Mouse (Mus musculus): Measurements from ENCODE around the gene 4931409K22Rik. TPM values are rescaled to one million over a fixed set of nuclear protein-coding genes. Genes with fewer than 3 reads are reported as not detected.

4931409K22Rik gene
- polyA plus RNA-seq, 1 experiment from 2014 or later, result not detected

GRCm38 (mm10) chr5:24523806-24524205 is 32.8 kb downstream of the 4931409K22Rik start:
- Histone ChIP-seq H3K27me3 (ENCODE audit: control insufficient read depth, insufficient read depth, low read length) (peaks cover 61% of the 10 kb centered on the region), H3K27ac (replicated peaks; ENCODE audit: low read depth, low read length) (no peak overlapping the region), H3K4me1 (ENCODE audit: control insufficient read depth, insufficient read depth, low read length) (peaks cover 9% of the 10 kb centered on the region), H3K36me3 (replicated peaks; ENCODE audit: control insufficient read depth, insufficient read depth, low read depth, low read length) (no peaks in the 10 kb centered on the region), H3K4me3 (ENCODE audit: low read depth, low read length) (no peak overlapping the region), H3K9me3 (replicated peaks; ENCODE audit: control insufficient read depth, low read length) (no peaks in the 10 kb centered on the region), H3K4me2 (ENCODE audit: low read depth, low read length) (no peak overlapping the region), H3K9ac (replicated peaks; ENCODE audit: low read length) (no peak overlapping the region)
- DNase-seq (ENCODE audit: low spot score) (no peak), ATAC-seq (replicated peaks; ENCODE audit: insufficient number of reproducible peaks, low FRiP score, low TSS enrichment, low read depth) (no peak)
- 41% methylated on average over 8 of the region's 8 CpGs for WGBS

GRCm38 (mm10) chr5:24521366-24521765 is 35.2 kb downstream of the 4931409K22Rik start:
- WGBS, result 68% methylated on average over 8 of the region's 8 CpGs
- no peak for ATAC-seq (replicated peaks; ENCODE audit: insufficient number of reproducible peaks, low FRiP score, low TSS enrichment, low read depth)
- Histone ChIP-seq H3K9me3 (replicated peaks; ENCODE audit: control insufficient read depth, low read length) (no peaks in the 10 kb centered on the region), H3K27me3 (ENCODE audit: control insufficient read depth, insufficient read depth, low read length) (peaks cover 40% of the 10 kb centered on the region), H3K4me1 (ENCODE audit: control insufficient read depth, insufficient read depth, low read length) (peaks cover 3% of the 10 kb centered on the region), H3K4me2 (ENCODE audit: low read depth, low read length) (no peak overlapping the region), H3K9ac (replicated peaks; ENCODE audit: low read length) (no peak overlapping the region), H3K36me3 (replicated peaks; ENCODE audit: control insufficient read depth, insufficient read depth, low read depth, low read length) (no peaks in the 10 kb centered on the region), H3K27ac (replicated peaks; ENCODE audit: low read depth, low read length) (no peak overlapping the region), H3K4me3 (ENCODE audit: low read depth, low read length) (no peak overlapping the region)
- no peak for DNase-seq (ENCODE audit: low spot score)

GRCm38 (mm10) chr5:24512271-24512670 is 44.3 kb downstream of the 4931409K22Rik start:
- 52% methylated on average over 8 of the region's 8 CpGs for WGBS
- no peak overlapping the region for H3K27ac ChIP-seq (replicated peaks; ENCODE audit: low read depth, low read length)

GRCm38 (mm10) chr5:24510635-24511034 is 46.0 kb downstream of the 4931409K22Rik start:
- peaks cover 3% of the 10 kb centered on the region; the same call in 1 of the 2 replicates for H3K4me1 ChIP-seq (ENCODE audit: control insufficient read depth, insufficient read depth, low read length)
- WGBS, result 44% methylated on average over 11 of the region's 11 CpGs
- H3K4me2 ChIP-seq (ENCODE audit: low read depth, low read length), result no peak overlapping the region
- no peak overlapping the region for H3K27ac ChIP-seq (replicated peaks; ENCODE audit: low read depth, low read length)
- H3K27me3 ChIP-seq (ENCODE audit: control insufficient read depth, insufficient read depth, low read length), result no peaks in the 10 kb centered on the region
- no peaks in the 10 kb centered on the region for H3K9me3 ChIP-seq (replicated peaks; ENCODE audit: control insufficient read depth, low read length)
- DNase-seq (ENCODE audit: low spot score), result no peak
- no peak overlapping the region for H3K4me3 ChIP-seq (ENCODE audit: low read depth, low read length)
- ATAC-seq (replicated peaks; ENCODE audit: insufficient number of reproducible peaks, low FRiP score, low TSS enrichment, low read depth), result no peak
- H3K9ac ChIP-seq (replicated peaks; ENCODE audit: low read length), result no peak overlapping the region
- no peaks in the 10 kb centered on the region for H3K36me3 ChIP-seq (replicated peaks; ENCODE audit: control insufficient read depth, insufficient read depth, low read depth, low read length)

More at GRCm38 (mm10) chr5:24512271-24512670, 44.3 kb downstream of the 4931409K22Rik start:
- Histone ChIP-seq H3K4me1 (ENCODE audit: control insufficient read depth, insufficient read depth, low read length) (peaks cover 3% of the 10 kb centered on the region; the same call in 1 of the 2 replicates), H3K36me3 (replicated peaks; ENCODE audit: control insufficient read depth, insufficient read depth, low read depth, low read length) (no peaks in the 10 kb centered on the region), H3K9ac (replicated peaks; ENCODE audit: low read length) (no peak overlapping the region), H3K9me3 (replicated peaks; ENCODE audit: control insufficient read depth, low read length) (no peaks in the 10 kb centered on the region), H3K4me2 (ENCODE audit: low read depth, low read length) (no peak overlapping the region), H3K27me3 (ENCODE audit: control insufficient read depth, insufficient read depth, low read length) (no peaks in the 10 kb centered on the region), H3K4me3 (ENCODE audit: low read depth, low read length) (no peak overlapping the region)
- ATAC-seq (replicated peaks; ENCODE audit: insufficient number of reproducible peaks, low FRiP score, low TSS enrichment, low read depth), result no peak
- no peak for DNase-seq (ENCODE audit: low spot score)

GRCm38 (mm10) chr5:24508406-24508805 is 48.2 kb downstream of the 4931409K22Rik start:
- ATAC-seq (replicated peaks; ENCODE audit: insufficient number of reproducible peaks, low FRiP score, low TSS enrichment, low read depth), result no peak
- H3K9me3 ChIP-seq (replicated peaks; ENCODE audit: control insufficient read depth, low read length), result no peaks in the 10 kb centered on the region
- no peak overlapping the region for H3K9ac ChIP-seq (replicated peaks; ENCODE audit: low read length)
- H3K4me2 ChIP-seq (ENCODE audit: low read depth, low read length), result no peak overlapping the region
- no peaks in the 10 kb centered on the region; the same call in 1 of the 2 replicates for H3K27me3 ChIP-seq (ENCODE audit: control insufficient read depth, insufficient read depth, low read length)
- DNase-seq (ENCODE audit: low spot score), result no peak
- WGBS, result 95% methylated on average over 7 of the region's 7 CpGs
- no peak overlapping the region for H3K27ac ChIP-seq (replicated peaks; ENCODE audit: low read depth, low read length)
- H3K36me3 ChIP-seq (replicated peaks; ENCODE audit: control insufficient read depth, insufficient read depth, low read depth, low read length), result no peaks in the 10 kb centered on the region
- no peak overlapping the region for H3K4me3 ChIP-seq (ENCODE audit: low read depth, low read length)
- H3K4me1 ChIP-seq (ENCODE audit: control insufficient read depth, insufficient read depth, low read length), result no peaks in the 10 kb centered on the region; the same call in 1 of the 2 replicates

- no peak overlapping the region for H3K4me3 ChIP-seq (ENCODE audit: low read depth, low read length)
- no peaks in the 10 kb centered on the region for H3K9me3 ChIP-seq (replicated peaks; ENCODE audit: control insufficient read depth, low read length)
- H3K4me2 ChIP-seq (ENCODE audit: low read depth, low read length), result no peak overlapping the region
- H3K27me3 ChIP-seq (ENCODE audit: control insufficient read depth, insufficient read depth, low read length), result no peaks in the 10 kb centered on the region; the same call in 1 of the 2 replicates
- 49% methylated on average over 2 of the region's 2 CpGs for WGBS
- DNase-seq (ENCODE audit: low spot score) (no peak), ATAC-seq (replicated peaks; ENCODE audit: insufficient number of reproducible peaks, low FRiP score, low TSS enrichment, low read depth) (no peak)
- no peak overlapping the region for H3K9ac ChIP-seq (replicated peaks; ENCODE audit: low read length)
- H3K4me1 ChIP-seq (ENCODE audit: control insufficient read depth, insufficient read depth, low read length), result no peaks in the 10 kb centered on the region; the same call in 1 of the 2 replicates
- peaks cover 14% of the 10 kb centered on the region for H3K36me3 ChIP-seq (replicated peaks; ENCODE audit: control insufficient read depth, insufficient read depth, low read depth, low read length)
- H3K27ac ChIP-seq (replicated peaks; ENCODE audit: low read depth, low read length), result no peak overlapping the region
These were observed 51.1 kb downstream of the 4931409K22Rik start for GRCm38 (mm10) chr5:24505513-24505912.

GRCm38 (mm10) chr5:24502786-24503185 is 53.8 kb downstream of the 4931409K22Rik start:
- Histone ChIP-seq H3K27ac (replicated peaks; ENCODE audit: low read depth, low read length) (no peak overlapping the region), H3K9ac (replicated peaks; ENCODE audit: low read length) (no peak overlapping the region), H3K36me3 (replicated peaks; ENCODE audit: control insufficient read depth, insufficient read depth, low read depth, low read length) (peaks cover 22% of the 10 kb centered on the region), H3K9me3 (replicated peaks; ENCODE audit: control insufficient read depth, low read length) (no peaks in the 10 kb centered on the region), H3K4me1 (ENCODE audit: control insufficient read depth, insufficient read depth, low read length) (no peaks in the 10 kb centered on the region; the same call in 1 of the 2 replicates), H3K4me2 (ENCODE audit: low read depth, low read length) (no peak overlapping the region), H3K27me3 (ENCODE audit: control insufficient read depth, insufficient read depth, low read length) (no peaks in the 10 kb centered on the region; the same call in 1 of the 2 replicates), H3K4me3 (ENCODE audit: low read depth, low read length) (no peak overlapping the region)
- no peak for ATAC-seq (replicated peaks; ENCODE audit: insufficient number of reproducible peaks, low FRiP score, low TSS enrichment, low read depth)
- 65% methylated on average over 4 of the region's 4 CpGs for WGBS
- DNase-seq (ENCODE audit: low spot score), result no peak

GRCm38 (mm10) chr5:24500851-24501250 is 55.8 kb downstream of the 4931409K22Rik start:
- Histone ChIP-seq H3K4me3 (ENCODE audit: low read depth, low read length) (no peak overlapping the region), H3K27me3 (ENCODE audit: control insufficient read depth, insufficient read depth, low read length) (no peaks in the 10 kb centered on the region; the same call in 1 of the 2 replicates), H3K4me2 (ENCODE audit: low read depth, low read length) (no peak overlapping the region), H3K4me1 (ENCODE audit: control insufficient read depth, insufficient read depth, low read length) (no peaks in the 10 kb centered on the region; the same call in 1 of the 2 replicates), H3K36me3 (replicated peaks; ENCODE audit: control insufficient read depth, insufficient read depth, low read depth, low read length) (peaks cover 22% of the 10 kb centered on the region), H3K9me3 (replicated peaks; ENCODE audit: control insufficient read depth, low read length) (no peaks in the 10 kb centered on the region), H3K9ac (replicated peaks; ENCODE audit: low read length) (no peak overlapping the region), H3K27ac (replicated peaks; ENCODE audit: low read depth, low read length) (no peak overlapping the region)
- ATAC-seq (replicated peaks; ENCODE audit: insufficient number of reproducible peaks, low FRiP score, low TSS enrichment, low read depth), result no peak
- DNase-seq (ENCODE audit: low spot score), result no peak
- WGBS, result 94% methylated on average over 11 of the region's 11 CpGs
